Mouse (Mus musculus) liver, embryonic 12.5 days (tissue): ENCODE results near the gene Arhgap22. TPM values are rescaled to one million over a fixed set of nuclear protein-coding genes. Genes with fewer than 3 reads are reported as not detected.

Source experiments
- ATAC-seq: fragments of 200-750 bp; cut with Nextera tagmentation; 2 replicates; pipeline ENCODE4 v1.8.0; 2017; ENCODE audit warnings: moderate number of reproducible peaks, mild to moderate bottlenecking, moderate library complexity
- H3K27ac ChIP-seq: fragments of 300-500 bp; sonication (generic); 2 replicates; pipeline ENCODE4 v1.5.1; 2016; ENCODE audit warnings: mild to moderate bottlenecking
- H3K27me3 ChIP-seq: fragments of 300-500 bp; sonication (generic); replicated peaks from 2 replicates; pipeline ENCODE4 v1.6.1; 2016; ENCODE audit warnings: mild to moderate bottlenecking, moderate library complexity
- H3K36me3 ChIP-seq: fragments of 300-500 bp; sonication (generic); 2 replicates; pipeline ENCODE4 v1.6.1; 2016; ENCODE audit warnings: mild to moderate bottlenecking, moderate library complexity
- H3K4me1 ChIP-seq: fragments of 300-500 bp; sonication (generic); 2 replicates; pipeline ENCODE4 v1.6.1; 2016
- H3K4me2 ChIP-seq: fragments of 300-500 bp; sonication (generic); 2 replicates; pipeline ENCODE4 v1.6.1; 2016; ENCODE audit warnings: mild to moderate bottlenecking, moderate library complexity
- H3K4me3 ChIP-seq: fragments of 300-500 bp; sonication (generic); 2 replicates; pipeline ENCODE4 v1.5.1; 2016; ENCODE audit warnings: mild to moderate bottlenecking, moderate library complexity
- H3K9ac ChIP-seq: fragments of 300-500 bp; sonication (generic); 2 replicates; pipeline ENCODE4 v1.6.1; 2016; ENCODE audit warnings: mild to moderate bottlenecking, moderate library complexity
- H3K9me3 ChIP-seq: fragments of 300-500 bp; sonication (generic); replicated peaks from 2 replicates; pipeline ENCODE4 v1.6.1; 2016; ENCODE audit warnings: mild to moderate bottlenecking, moderate library complexity
- WGBS: fragments of 180-500 bp; shearing (Covaris S2); methylation state at CpG from one replicate; pipeline ENCODE4 v1.1.7; 2016; ENCODE audit not compliant: insufficient replicate concordance; 5-methylcytosine and 5-hydroxymethylcytosine counted together
- polyA plus RNA-seq: library from polyadenylated mRNA; unstranded; fragments of >200 nt; fragmentation: Nextera tagmentation; extraction: Ambion mirVana; gene quantifications from 2 replicates; pipeline ENCODE4 v1.2.1, GENCODE M21; 2016

The Arhgap22 gene
- polyA plus RNA-seq, 1 experiment from 2014 or later = 4.6 TPM

GRCm38 (mm10) chr14:33248741-33249140 lies 34.9 kb downstream of the Arhgap22 start:
- H3K9ac ChIP-seq = no peak overlapping the region
- H3K4me2 ChIP-seq = no peak overlapping the region
- H3K27me3 ChIP-seq = peaks cover 23% of the 10 kb centered on the region
- no peak overlapping the region for H3K4me3 ChIP-seq
- no peak overlapping the region for H3K27ac ChIP-seq
- no peaks in the 10 kb centered on the region for H3K36me3 ChIP-seq
- no peak for ATAC-seq
- H3K9me3 ChIP-seq = no peaks in the 10 kb centered on the region
- 57% methylated on average over 5 of the region's 5 CpGs for WGBS
- H3K4me1 ChIP-seq = no peaks in the 10 kb centered on the region

- ATAC-seq = peak; percentile 32; the same call in 1 of the 2 replicates
- 0 out of 2 replicates have a peak overlapping the region, but pooled peaks have one; percentile 27 for H3K9ac ChIP-seq
- no peaks in the 10 kb centered on the region for H3K36me3 ChIP-seq
- no peak overlapping the region for H3K27ac ChIP-seq
- H3K27me3 ChIP-seq = peaks cover 23% of the 10 kb centered on the region
- 5% methylated on average over 30 of the region's 30 CpGs for WGBS
- H3K4me2 ChIP-seq = peak overlapping the region; percentile 59
- H3K4me3 ChIP-seq = peak overlapping the region; percentile 23
- no peaks in the 10 kb centered on the region for H3K9me3 ChIP-seq
- H3K4me1 ChIP-seq = no peaks in the 10 kb centered on the region
Observed at GRCm38 (mm10) chr14:33250215-33250939, 36.6 kb downstream of the Arhgap22 start.

GRCm38 (mm10) chr14:33250956-33251745 lies 37.3 kb downstream of the Arhgap22 start:
- H3K27ac ChIP-seq = no peak overlapping the region
- peak overlapping the region; percentile 59 for H3K4me2 ChIP-seq
- ATAC-seq = peak; percentile 35; the same call in 1 of the 2 replicates
- H3K9me3 ChIP-seq = no peaks in the 10 kb centered on the region
- no peaks in the 10 kb centered on the region for H3K36me3 ChIP-seq
- no peaks in the 10 kb centered on the region for H3K4me1 ChIP-seq
- H3K9ac ChIP-seq = no peak overlapping the region
- peak overlapping the region; percentile 23 for H3K4me3 ChIP-seq
- WGBS = 9% methylated on average over 13 of the region's 13 CpGs
- peaks cover 23% of the 10 kb centered on the region for H3K27me3 ChIP-seq

GRCm38 (mm10) chr14:33258256-33258655 lies 44.4 kb downstream of the Arhgap22 start:
- no peaks in the 10 kb centered on the region for H3K4me1 ChIP-seq
- no peaks in the 10 kb centered on the region for H3K27me3 ChIP-seq
- H3K9me3 ChIP-seq = no peaks in the 10 kb centered on the region
- H3K36me3 ChIP-seq = no peaks in the 10 kb centered on the region
- H3K9ac ChIP-seq = no peak overlapping the region
- WGBS = 76% methylated on average over 5 of the region's 5 CpGs
- no peak overlapping the region for H3K27ac ChIP-seq
- H3K4me3 ChIP-seq = no peak overlapping the region
- no peak for ATAC-seq
- H3K4me2 ChIP-seq = no peak overlapping the region

- no peaks in the 10 kb centered on the region for H3K27me3 ChIP-seq
- 68% methylated on average over 6 of the region's 6 CpGs for WGBS
- no peak overlapping the region for H3K9ac ChIP-seq
- no peak overlapping the region for H3K27ac ChIP-seq
- no peak overlapping the region for H3K4me3 ChIP-seq
- H3K4me2 ChIP-seq = no peak overlapping the region
- H3K36me3 ChIP-seq = no peaks in the 10 kb centered on the region
- no peaks in the 10 kb centered on the region for H3K4me1 ChIP-seq
- ATAC-seq = no peak
- no peaks in the 10 kb centered on the region for H3K9me3 ChIP-seq
Observed at GRCm38 (mm10) chr14:33260131-33260530, 46.3 kb downstream of the Arhgap22 start.

GRCm38 (mm10) chr14:33264795-33265194 lies 51.0 kb downstream of the Arhgap22 start:
- Histone ChIP-seq H3K4me2 (no peak overlapping the region), H3K36me3 (no peaks in the 10 kb centered on the region), H3K9me3 (peaks cover 7% of the 10 kb centered on the region; the same call in 1 of the 2 replicates), H3K4me1 (no peaks in the 10 kb centered on the region), H3K27me3 (no peaks in the 10 kb centered on the region), H3K27ac (no peak overlapping the region), H3K9ac (no peak overlapping the region), H3K4me3 (no peak overlapping the region)
- 72% methylated on average over 13 of the region's 13 CpGs for WGBS
- ATAC-seq = no peak

- Histone ChIP-seq H3K27me3 (no peaks in the 10 kb centered on the region), H3K4me1 (peaks cover 6% of the 10 kb centered on the region; the same call in 1 of the 2 replicates), H3K36me3 (no peaks in the 10 kb centered on the region), H3K4me2 (no peak overlapping the region), H3K27ac (no peak overlapping the region), H3K9me3 (no peaks in the 10 kb centered on the region), H3K9ac (no peak overlapping the region), H3K4me3 (no peak overlapping the region)
- 7% methylated on average over 2 of the region's 2 CpGs for WGBS
- ATAC-seq = no peak
Observed at GRCm38 (mm10) chr14:33276240-33276639, 62.4 kb downstream of the Arhgap22 start.

- Histone ChIP-seq H3K4me2 (no peak overlapping the region), H3K4me1 (peaks cover 6% of the 10 kb centered on the region; the same call in 1 of the 2 replicates), H3K9ac (no peak overlapping the region), H3K4me3 (no peak overlapping the region), H3K27me3 (no peaks in the 10 kb centered on the region), H3K27ac (no peak overlapping the region), H3K9me3 (no peaks in the 10 kb centered on the region), H3K36me3 (no peaks in the 10 kb centered on the region)
- 61% methylated on average over 2 of the region's 2 CpGs for WGBS
- ATAC-seq = no peak
Observed at GRCm38 (mm10) chr14:33278374-33278773, 64.5 kb downstream of the Arhgap22 start.

GRCm38 (mm10) chr14:33280921-33281320 lies 67.1 kb downstream of the Arhgap22 start:
- Histone ChIP-seq H3K4me1 (peaks cover 6% of the 10 kb centered on the region; the same call in 1 of the 2 replicates), H3K36me3 (no peaks in the 10 kb centered on the region)
- 82% methylated on average over 2 of the region's 2 CpGs for WGBS

GRCm38 (mm10) chr14:33282447-33282846 lies 68.6 kb downstream of the Arhgap22 start:
- H3K4me3 ChIP-seq = no peak overlapping the region
- WGBS = 78% methylated on average over 4 of the region's 4 CpGs
- no peak for ATAC-seq
- H3K9ac ChIP-seq = no peak overlapping the region
- H3K9me3 ChIP-seq = no peaks in the 10 kb centered on the region
- no peak overlapping the region for H3K27ac ChIP-seq
- H3K27me3 ChIP-seq = no peaks in the 10 kb centered on the region
- H3K4me1 ChIP-seq = no peaks in the 10 kb centered on the region
- H3K36me3 ChIP-seq = no peaks in the 10 kb centered on the region
- no peak overlapping the region for H3K4me2 ChIP-seq

More at GRCm38 (mm10) chr14:33280921-33281320, 67.1 kb downstream of the Arhgap22 start:
- ATAC-seq = no peak
- H3K9me3 ChIP-seq = no peaks in the 10 kb centered on the region
- H3K27me3 ChIP-seq = no peaks in the 10 kb centered on the region
- H3K9ac ChIP-seq = no peak overlapping the region
- H3K4me3 ChIP-seq = no peak overlapping the region
- no peak overlapping the region for H3K4me2 ChIP-seq
- H3K27ac ChIP-seq = no peak overlapping the region

GRCm38 (mm10) chr14:33287920-33288319 lies 74.1 kb downstream of the Arhgap22 start:
- Histone ChIP-seq H3K4me2 (no peak overlapping the region), H3K36me3 (no peaks in the 10 kb centered on the region), H3K27ac (no peak overlapping the region), H3K9ac (no peak overlapping the region), H3K4me1 (peaks cover 17% of the 10 kb centered on the region), H3K9me3 (no peaks in the 10 kb centered on the region), H3K27me3 (no peaks in the 10 kb centered on the region), H3K4me3 (no peak overlapping the region)
- 64% methylated on average over 4 of the region's 4 CpGs for WGBS
- ATAC-seq = no peak

GRCm38 (mm10) chr14:33290038-33290437 lies 76.2 kb downstream of the Arhgap22 start:
- Histone ChIP-seq H3K9me3 (no peaks in the 10 kb centered on the region), H3K4me1 (peaks cover 30% of the 10 kb centered on the region), H3K9ac (no peak overlapping the region), H3K27ac (no peak overlapping the region), H3K27me3 (no peaks in the 10 kb centered on the region), H3K4me2 (no peak overlapping the region), H3K4me3 (no peak overlapping the region), H3K36me3 (no peaks in the 10 kb centered on the region)
- 51% methylated on average over 9 of the region's 9 CpGs for WGBS
- ATAC-seq = no peak
